Mouse (Mus musculus): ENCODE data around the gene Arhgef3.

Gene Arhgef3

GRCm38 (mm10) chr14:27344250-27344990 is 229.7 kb downstream of the Arhgef3 start:
- peak; percentile 38 for DNase-seq (ENCODE audit: low read depth, low spot score)

DNA sequence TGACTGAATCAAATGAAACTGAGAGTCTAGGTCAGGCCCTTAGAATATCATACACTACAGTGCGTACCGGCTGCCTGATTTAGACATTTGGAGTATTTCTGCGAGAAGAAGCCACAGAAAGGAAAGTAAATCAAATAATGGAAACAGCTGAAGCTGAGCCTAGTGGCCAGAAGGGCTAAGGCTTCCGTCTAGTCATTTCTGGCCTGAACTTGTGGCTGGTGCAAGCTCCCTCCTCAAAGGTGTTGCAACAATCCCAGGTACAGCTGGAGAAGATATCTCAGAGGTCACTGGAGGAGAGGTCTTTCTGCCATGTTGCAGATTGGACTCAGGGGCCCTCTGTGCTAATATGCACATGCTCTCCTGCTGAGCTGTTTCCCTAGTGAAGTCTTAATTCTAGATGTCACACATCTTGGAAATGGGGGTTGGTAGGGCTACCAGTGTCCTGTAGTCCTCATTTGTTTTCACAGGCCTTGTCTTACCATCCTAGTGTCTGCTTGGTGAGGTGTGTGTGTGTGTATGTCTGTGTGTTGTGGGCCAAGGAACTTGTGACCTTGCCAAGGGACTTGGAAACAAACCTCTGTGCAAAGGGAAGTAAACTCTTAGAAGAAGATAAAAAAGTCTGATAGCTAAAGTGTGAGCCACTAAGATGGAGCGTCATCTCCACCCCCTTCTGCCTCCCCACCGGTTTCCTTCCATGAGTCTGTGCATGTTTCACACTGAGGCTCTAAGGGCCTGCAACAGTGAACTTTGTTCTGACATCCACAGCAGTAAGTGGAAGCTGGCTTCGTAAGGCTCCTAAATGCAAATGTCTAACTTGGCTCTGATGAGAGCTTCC is 230.6 kb downstream of the Arhgef3 start:
- no peak for DNase-seq (ENCODE audit: low read depth, low spot score)

DNA sequence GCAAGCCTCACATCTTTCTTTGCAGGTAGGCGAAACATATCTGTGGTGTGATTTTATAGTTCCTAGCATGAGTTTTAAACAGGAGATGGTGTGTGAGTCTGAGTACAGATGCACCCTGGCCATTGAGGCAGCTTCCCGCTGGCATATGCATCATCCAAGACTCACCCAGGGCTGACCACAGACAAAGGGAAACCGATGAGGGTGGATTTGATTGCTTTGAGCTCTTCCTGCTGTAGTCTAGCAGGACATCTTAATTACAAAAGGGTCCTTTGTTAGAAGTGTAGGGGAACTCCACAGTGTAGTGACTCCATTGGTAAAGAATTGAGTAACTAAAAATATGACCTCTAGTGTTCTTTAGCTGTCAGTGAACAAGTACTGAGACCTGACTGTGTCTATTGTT is 232.5 kb downstream of the Arhgef3 start:
- peak; percentile 95 for DNase-seq (ENCODE audit: low read depth, low spot score)

DNA sequence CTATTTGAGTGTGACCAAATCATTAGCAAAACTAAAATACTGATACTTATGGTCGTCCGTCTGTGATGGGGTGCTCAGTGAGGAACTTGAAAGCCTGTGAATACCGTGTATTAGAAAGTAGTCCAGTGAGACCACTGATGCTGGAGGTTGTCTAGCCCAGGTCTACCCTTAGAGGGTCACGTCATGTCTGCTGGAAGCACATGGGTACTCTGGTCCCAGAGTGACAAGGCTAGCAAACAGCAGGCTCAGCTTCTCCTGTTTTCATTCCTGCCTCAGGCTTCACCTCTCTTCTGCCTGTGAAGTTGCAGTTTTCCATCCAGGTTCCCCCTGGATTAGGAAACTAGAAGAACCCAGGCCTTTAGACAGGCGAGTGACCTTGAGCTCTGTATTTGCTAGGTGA is 233.0 kb downstream of the Arhgef3 start:
- DNase-seq (ENCODE audit: low read depth, low spot score), result peak; percentile 49

DNA sequence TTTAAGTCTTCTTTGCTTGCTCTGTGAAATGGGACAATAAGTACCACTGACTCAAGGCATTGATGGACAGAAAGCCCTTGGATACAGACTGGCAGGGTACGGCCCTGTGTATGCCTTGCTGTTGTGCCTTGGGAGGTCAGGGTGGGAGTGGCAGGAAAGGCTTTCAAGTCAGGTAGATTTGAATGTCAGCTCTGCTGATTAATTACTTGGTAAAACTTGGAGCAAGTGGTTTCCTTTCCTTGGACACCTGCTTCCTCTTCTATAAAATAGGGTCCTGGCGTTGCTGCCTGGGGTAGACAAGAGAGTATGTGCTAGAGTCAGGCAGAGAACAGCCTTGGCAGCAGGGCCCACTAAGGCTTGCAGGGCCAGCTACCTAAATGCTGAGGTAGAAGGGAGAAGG is 233.4 kb downstream of the Arhgef3 start:
- no peak for DNase-seq (ENCODE audit: low read depth, low spot score)

DNA sequence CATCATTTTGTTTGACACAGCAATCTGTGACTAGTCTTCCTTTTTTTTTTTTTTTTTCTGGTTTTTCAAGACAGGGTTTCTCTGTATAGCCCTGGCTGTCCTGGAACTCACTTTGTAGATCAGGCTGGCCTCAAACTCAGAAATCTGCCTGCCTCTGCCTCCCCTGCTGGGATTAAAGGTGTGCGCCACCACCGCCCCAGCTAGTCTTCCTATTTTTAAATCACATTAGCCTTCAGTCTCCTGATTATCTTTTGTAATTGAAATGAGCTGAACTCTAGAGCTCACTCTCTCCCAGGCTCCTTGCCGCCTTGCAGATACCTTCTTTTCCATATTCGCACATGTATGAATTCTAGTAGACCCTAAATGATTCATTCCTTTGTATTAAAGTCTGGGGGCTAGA is 234.0 kb downstream of the Arhgef3 start:
- DNase-seq (ENCODE audit: low read depth, low spot score), result peak; percentile 79

- DNase-seq (ENCODE audit: low read depth, low spot score), result no peak
These were observed 234.4 kb downstream of the Arhgef3 start for GRCm38 (mm10) chr14:27349120-27349519.

DNA sequence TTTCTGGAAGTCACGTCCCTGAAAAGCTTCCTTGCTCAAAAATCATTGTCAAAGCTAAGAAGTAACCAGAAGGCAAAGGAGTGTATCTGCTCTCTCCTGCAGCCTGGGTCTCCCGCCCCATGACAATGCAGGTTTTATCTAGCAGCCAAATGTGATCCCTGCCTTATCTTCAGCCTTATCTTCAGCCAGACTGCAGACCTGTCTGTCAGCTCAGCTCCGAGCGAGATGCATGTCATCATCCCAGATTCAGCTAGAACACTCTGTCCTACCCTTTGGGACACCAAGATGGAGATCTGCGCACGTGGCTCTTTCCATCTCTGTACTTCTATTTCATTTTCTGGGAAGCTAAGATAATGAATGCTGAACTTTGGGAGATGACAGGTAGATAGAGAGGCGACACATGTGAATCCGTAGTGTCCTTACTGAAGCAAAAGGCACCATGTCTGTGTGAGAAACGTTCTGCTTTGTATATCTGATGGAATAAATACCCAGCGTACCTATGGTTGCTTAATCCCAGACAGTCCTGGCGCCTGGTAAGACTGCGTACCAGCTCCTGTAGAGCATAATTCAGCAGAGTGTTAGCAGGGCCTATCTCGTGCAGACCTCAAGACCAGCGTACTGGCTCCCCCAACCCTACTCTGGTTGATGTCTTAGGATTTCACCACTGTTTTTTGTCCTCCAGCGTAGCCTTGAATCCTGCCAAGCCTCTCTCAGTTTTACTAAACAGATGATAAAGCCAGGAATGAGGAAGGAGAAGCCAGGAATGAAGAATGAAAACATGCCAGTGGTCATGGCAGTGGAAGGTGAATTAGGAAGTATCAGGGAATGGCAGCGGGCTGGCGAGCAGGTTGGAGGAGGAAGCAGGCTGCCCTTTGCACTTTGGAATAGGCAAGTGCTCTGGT is 235.4 kb downstream of the Arhgef3 start:
- DNase-seq (ENCODE audit: low read depth, low spot score), result no peak

GRCm38 (mm10) chr14:27351051-27351475 is 236.4 kb downstream of the Arhgef3 start:
- no peak for DNase-seq (ENCODE audit: low read depth, low spot score)

- DNase-seq (ENCODE audit: low read depth, low spot score), result no peak
These were observed 236.9 kb downstream of the Arhgef3 start for GRCm38 (mm10) chr14:27351476-27352079.

DNA sequence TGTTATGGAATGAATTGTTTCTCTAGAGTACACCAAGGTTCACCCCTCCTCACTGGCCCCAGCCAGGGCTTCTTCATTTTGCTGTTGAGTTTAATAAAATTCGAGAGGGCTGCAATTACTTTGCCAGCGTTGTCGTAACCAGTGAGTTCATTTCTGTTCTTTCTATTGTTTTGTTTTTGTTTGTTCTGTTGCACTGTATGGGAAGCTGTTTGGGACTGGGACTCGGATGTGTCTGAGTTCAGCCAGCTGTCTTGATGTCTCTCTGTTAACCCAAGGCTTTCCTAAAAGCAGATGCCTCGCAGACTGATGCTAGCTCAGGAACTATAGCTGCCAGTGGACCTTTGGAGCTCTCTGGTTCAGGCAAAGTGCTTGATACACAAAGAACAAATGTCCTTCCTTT is 237.8 kb downstream of the Arhgef3 start:
- no peak for DNase-seq (ENCODE audit: low read depth, low spot score)

DNA sequence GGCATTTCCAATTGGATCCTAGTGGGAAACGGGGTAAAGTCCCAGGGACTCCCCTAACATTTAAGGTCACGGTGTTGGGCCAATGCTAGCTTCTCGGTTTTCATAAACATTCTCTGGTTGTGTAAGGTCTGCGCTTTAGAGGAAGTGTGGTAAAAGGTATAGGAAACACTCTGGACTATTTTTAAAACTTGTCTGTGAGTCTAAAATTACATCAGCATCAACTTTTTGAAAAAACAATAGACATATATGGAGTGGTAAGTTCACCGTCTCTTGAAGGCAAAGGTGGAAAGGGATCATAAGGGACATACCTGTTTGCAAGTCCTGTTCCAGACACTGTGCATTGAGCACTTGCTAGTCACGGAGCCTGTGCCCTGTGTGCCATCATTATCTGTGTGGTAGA is 240.5 kb downstream of the Arhgef3 start:
- DNase-seq (ENCODE audit: low read depth, low spot score), result no peak

DNA sequence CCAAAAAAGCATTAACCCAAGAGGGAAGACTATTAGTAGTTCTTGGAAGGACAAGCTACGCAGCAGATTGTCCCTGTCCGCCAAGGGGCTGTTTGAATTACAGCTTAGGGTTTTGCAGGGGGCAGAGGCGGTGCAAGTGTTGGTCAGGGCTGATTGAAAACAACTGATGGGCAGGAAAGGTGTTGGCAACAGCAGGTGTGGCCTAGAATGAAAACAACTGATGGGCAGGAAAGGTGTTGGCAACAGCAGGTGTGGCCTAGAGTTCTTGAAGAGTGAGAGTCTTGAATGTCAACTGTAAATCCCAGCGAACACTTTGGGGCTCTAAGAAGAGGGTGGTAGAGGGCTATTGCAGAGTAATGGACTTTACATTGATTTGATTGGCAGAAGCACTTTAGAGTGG is 241.2 kb downstream of the Arhgef3 start:
- no peak for DNase-seq (ENCODE audit: low read depth, low spot score)

DNA sequence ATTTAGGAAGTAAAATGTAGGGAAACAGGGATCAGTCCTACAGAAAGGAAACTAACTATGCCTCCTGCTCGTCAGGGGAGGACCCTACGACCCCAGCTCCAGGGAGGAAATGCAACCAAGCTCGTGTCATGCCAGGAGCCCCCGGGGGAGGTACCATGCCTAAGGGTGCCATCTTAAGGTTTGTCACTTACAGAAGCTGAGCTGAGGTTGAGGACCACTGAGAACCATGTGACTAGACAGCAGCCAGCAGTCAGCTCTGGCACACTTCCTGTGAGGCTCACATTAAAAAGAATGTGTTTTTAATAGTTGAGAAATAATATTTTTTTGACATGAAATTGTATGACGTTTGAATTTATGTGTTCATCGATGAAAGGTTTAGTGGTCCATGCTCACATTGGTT is 242.4 kb downstream of the Arhgef3 start:
- DNase-seq (ENCODE audit: low read depth, low spot score), result no peak

- no peak for DNase-seq (ENCODE audit: low read depth, low spot score)
These were observed 243.5 kb downstream of the Arhgef3 start for GRCm38 (mm10) chr14:27358202-27358601.

- no peak for DNase-seq (ENCODE audit: low read depth, low spot score)
These were observed 246.2 kb downstream of the Arhgef3 start for GRCm38 (mm10) chr14:27360849-27361248.

- no peak for DNase-seq (ENCODE audit: low read depth, low spot score)
These were observed 246.8 kb downstream of the Arhgef3 start for GRCm38 (mm10) chr14:27361514-27361913.

GRCm38 (mm10) chr14:27364668-27365257 is 250.1 kb downstream of the Arhgef3 start:
- no peak for DNase-seq (ENCODE audit: low read depth, low spot score)

- no peak for DNase-seq (ENCODE audit: low read depth, low spot score)
These were observed 252.5 kb downstream of the Arhgef3 start for GRCm38 (mm10) chr14:27367117-27367711.

DNA sequence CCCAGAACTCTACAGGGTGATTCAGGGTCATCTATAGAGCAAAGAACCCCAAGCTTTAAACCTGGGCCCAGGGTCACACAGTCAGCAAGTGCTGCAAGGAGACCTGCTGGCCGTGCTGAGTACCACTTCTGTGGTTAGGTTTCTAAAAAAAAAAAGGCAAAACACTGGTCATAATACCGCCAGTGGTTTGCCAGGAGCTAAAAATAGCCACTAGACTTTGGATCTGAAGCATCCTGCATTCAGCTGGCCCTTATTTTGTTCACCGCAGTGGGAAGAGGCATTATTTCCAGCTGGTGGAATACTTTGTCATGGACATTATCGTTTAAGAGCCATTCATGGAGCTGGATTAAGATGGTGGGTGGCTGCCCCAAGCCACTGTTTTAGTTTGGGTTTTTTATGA is 253.9 kb downstream of the Arhgef3 start:
- DNase-seq (ENCODE audit: low read depth, low spot score), result no peak

- no peak for DNase-seq (ENCODE audit: low read depth, low spot score)
These were observed 254.8 kb downstream of the Arhgef3 start for GRCm38 (mm10) chr14:27369503-27369902.

Measured in ES-CJ7 (cell line).